Mouse (Mus musculus): ENCODE measurements around the gene Wdr83.
A peak's percentile ranks its signal among the peaks of the same experiment; 100 is the strongest.

Wdr83 gene

DNA sequence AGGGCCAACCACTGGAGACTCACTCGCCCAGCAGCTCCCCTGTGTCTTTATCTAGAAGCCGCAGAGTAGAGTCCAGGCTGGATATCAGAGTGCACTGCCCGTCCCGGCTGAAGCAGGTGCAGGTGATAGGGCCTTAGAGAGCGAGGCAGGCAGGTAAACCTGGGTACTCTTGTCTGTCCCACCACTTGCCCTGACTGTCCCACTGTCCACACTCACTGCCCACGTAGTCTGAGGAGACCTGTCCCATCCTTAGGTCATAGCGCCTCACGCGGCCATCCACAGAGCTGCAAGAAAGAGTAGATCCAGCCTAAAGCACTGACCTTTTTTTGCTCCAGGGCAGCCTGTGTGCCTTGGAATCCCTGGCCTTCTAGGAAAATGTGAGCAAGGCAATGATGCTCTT is 5.1 kb downstream of the Wdr83 start:
- peak; percentile 66 for DNase-seq

DNA sequence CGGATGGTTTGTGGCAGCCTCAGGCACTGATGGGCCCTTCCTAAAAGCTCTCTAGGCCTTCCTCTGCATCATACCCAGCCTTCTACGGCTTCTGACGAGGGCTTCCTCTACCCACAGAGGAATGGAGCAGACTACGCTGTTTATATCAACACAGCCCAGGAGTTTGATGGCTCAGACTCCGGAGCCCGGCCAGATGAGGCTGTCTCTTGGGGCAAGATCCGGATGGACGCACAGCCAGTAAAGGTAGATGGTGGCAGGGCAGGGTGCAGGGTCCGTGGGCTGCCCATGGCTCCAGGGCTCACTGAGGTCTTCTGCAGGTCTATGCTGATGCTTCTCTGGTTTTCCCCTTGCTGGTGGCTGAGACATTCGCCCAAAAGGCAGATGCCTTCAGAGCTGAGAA is 6.5 kb downstream of the Wdr83 start:
- no peak for DNase-seq

DNA sequence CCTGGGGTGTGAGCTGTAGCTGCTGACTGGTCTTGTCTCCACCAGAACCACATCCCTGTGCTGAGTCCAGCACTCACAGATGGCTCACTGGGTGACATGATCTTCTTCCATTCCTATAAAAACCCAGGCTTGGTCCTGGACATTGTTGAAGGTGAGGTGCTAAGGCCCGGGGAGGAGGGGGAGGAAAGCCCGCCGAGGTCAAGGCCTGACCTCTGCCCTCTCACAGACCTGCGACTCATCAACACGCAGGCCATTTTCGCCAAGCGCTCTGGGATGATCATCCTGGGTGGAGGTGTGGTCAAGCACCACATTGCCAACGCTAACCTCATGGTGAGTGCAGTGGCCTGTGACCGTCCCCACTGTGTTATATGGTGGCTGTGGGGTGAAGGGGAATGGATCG is 6.9 kb downstream of the Wdr83 start:
- DNase-seq, result no peak

DNA sequence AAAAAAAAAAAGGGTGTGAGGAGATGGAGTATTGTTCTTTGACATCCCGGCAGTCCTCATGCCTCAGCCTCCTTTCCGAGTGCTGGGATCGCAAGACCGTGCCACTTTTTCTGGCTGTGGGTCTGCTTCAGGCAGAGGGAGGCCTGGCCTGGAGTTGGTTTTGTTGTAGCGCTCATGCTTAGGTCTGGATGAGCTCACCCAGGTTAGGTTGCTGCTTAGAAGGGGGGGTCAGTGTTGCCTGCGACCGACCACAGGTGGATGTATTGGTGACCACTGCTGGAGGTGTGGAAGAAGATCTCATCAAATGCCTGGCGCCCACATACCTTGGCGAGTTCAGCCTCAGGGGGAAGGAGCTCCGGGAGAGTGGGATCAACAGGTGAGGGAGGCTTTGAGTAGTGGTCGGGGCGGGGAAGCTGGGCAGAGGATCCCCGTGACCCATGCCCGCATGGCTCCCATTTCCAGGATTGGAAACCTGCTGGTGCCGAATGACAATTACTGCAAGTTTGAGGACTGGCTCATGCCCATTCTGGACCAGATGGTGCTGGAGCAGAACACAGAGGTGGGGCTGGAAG is 8.0 kb downstream of the Wdr83 start:
- DNase-seq, result no peak

DNA sequence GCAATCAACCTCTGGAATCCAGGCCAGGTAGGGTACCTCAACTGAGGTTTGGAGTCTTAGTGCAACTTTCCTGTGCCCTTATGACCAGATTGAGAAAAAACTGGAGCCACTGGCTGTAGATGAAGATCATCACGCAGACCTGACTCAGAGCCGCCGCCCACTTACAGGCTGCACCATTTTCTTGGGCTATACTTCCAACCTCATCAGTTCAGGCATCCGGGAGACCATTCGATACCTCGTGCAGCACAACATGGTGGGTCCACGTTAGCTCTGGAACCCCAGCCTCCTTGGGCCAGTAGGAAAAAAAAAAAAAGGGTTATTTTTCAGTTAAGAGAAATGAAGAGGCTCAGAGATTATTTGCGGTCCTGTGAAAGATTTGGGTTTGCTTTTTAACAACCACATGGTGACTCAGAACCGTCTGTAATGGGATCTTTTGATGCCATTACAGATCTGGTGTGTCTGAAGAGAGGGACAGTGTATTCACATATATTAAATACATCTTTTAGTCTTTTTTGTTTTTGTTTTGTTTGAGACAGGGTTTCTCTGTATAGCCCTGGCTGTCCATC is 8.7 kb downstream of the Wdr83 start:
- no peak for DNase-seq

DNA sequence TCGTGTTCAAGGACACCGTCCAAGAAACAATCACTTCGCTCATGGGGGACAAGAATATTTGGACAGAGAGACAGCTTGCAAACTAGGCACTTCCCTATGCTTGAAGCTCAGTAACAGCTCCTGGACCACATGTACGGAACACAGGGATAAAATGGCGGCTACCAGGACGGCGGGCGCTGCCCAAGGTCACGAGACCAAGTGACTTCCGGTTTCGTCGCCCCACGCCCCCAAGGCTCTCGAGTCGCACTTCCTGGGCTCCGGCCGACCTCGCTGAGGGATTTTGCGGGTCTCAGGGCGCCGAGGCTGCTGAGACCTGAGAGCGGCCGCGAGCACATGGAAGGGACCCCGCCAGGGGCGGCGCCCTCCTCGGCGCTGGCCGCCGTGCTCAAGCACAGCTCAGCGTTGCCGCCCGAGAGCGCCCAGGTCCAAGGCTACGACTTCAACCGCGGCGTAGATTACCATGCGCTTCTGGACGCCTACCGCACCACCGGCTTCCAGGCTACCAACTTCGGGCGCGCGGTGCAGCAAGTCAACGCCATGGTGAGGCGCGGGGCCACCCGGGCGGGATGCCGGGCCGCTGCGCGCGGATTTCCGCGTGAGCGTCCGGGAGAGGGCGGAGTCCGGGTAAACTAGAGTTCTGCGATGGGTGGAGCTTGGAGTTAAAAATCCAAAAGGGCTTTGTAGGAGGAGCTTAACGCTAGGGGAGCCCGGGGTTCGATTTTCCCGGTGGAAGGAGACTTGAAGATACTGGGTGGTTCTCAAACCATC is 9.4 kb downstream of the Wdr83 start, which contains the start of gene Dhps:
Dhps (plus strand) TSS at position 244 of the 768 bp plus-strand sequence.
- peak; percentile 92 for DNase-seq

DNA sequence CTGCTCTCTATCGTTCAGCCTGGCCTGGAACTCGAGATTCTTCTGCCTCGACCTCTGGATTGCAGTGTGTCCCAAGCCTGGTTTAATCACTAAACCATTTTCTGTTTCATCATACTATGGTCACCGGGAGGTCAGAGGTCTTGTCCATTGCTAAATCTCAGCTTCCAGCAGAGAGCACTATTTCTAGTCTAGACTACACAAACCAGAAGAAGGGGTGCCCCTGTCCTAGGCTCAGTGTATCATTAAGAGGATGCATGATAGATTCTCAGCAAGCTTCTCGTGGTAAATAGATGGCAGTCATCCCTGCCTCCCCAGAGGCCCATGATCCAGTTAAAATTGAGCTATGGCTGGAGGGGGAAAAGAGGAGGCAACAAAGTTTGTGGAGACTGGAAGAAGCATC is 10.1 kb downstream of the Wdr83 start:
- DNase-seq, result no peak

DNA sequence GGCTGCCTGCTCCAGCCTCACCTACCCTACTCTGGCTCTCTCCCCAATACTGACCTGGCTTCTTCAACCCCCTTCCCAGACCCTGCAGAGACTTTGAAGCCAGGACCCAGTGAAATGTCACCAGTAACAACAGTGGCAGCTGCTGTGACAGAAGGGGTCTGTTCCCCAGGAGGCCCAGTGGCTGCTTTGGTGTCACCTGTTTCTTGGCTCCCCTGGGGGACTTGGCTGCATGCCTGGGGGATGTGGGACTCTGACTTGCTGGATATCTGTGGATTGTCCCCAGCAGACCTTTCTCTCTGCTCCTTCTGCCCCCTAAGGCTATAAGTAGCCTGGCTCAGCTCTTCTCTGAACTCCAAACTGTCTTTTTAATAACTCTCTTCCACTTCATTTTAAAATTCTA is 13.1 kb downstream of the Wdr83 start, which contains the start of gene Gm5741:
Gm5741 (minus strand) TSS at position 1 of the 400 bp plus-strand sequence.
- DNase-seq, result no peak

DNA sequence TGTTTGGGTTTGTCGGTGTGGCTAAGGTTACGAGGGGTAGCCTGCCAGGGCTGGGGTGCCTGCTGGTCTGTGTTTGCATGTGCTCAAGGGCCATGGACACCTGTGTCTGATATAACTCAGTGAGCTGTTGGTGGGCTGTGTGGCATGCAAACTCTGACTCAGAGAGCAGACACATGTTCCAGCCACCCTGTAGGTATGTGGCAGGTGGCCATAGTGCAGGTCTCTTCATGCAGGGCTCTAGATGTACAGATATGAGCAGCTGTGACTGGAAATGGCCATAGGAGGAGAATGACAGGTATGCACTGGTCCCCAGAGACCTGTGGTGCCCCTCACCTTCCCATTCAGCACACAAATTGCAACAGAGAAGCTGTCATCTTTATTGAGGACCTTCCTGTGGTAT is 14.0 kb downstream of the Wdr83 start:
- no peak for DNase-seq

DNA sequence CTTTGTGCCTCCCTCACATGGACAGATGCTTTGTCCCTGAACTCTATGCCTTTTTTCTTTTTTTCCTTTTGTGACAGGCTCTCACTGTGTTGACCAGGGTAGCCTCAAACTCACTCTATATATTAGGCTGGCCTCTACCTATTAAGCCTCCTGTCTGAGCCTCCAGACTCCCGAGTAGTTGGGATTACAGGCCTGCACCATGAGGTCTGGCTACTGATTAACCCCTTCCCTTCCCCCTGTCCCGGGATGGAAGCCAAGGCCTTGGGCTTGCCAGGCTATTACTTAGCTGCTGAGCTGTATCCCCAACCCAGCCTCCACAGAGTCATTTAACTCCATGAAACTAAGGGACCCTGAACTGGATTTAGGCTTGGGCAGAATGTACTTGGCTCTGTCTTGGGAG is 15.9 kb downstream of the Wdr83 start:
- no peak for DNase-seq

DNA sequence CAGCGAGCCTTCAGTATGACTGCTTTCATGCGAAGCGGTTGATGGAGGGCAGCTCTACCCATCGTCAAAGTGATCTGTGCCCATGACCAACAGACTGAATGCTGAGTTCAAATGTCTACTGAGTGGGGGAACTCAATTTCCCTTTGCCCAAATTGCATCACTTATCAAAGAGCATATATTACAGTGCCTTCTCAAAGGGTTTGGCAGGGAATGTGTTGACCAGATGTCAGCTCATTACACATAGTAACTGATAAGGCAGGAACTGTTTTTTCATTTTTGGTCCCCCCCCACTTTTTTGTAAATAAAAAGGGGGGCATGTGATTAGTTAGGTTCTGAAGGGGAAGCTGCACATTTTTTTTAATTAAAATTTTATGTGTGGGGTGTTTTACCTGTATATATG is 18.5 kb downstream of the Wdr83 start:
- DNase-seq, result no peak

DNA sequence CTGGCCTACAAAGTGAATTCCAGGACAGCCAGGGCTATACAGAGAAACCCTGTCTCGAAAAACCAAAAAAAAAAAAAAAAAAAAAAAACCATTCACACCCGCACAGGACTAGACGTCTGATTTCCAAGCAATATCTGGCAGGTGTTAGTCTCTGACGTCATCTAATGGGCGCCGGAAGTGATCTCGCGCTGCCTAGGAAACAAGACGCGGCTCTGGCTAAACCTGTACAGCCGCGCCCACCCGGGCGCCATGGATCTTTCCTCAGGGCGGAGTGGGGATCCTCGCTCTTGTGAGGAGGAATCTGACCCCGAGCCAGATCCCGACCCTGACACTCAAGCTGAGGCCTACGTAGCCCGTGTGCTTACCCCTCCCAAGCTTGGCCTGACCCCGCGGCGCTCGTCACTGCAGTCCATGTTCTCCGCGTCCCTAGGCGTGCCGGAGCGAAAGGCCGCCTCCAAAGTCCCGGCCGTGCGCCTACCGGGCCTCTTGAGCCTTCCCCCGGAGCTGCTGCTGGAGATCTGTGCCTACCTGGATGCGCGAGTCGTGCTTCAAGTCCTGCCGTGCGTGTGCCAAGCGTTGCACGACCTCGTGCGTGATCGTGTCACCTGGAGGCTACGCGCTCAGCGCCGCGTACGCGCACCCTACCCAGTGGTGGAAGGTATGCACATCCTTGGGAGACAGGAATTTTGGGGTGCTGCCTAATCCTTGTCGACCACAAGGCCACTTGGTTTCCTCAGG is 21.1 kb downstream of the Wdr83 start, which contains the start of gene Fbxw9:
Fbxw9 (plus strand) TSS at position 177 of the 738 bp plus-strand sequence.
- peak; percentile 91 for DNase-seq

DNA sequence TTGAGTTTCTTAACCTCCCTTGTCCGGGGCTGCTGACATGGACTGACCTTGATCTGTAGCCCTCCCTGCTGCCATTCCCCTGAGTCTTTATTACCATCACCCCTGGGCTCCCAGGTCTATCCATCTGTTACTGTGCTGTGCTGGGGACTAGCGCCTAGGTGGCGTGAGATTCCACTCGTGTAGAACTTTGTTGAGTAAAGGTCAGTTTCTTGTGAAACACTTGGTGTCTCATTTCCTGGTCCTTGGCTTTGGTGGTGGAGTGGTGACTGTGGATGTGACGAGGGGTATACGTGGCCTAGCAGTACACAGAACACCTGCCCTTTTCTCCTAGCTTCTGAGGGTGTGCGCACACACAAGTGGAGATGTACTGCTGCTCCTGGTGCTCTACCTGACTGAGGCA is 23.7 kb downstream of the Wdr83 start:
- no peak for DNase-seq

DNA sequence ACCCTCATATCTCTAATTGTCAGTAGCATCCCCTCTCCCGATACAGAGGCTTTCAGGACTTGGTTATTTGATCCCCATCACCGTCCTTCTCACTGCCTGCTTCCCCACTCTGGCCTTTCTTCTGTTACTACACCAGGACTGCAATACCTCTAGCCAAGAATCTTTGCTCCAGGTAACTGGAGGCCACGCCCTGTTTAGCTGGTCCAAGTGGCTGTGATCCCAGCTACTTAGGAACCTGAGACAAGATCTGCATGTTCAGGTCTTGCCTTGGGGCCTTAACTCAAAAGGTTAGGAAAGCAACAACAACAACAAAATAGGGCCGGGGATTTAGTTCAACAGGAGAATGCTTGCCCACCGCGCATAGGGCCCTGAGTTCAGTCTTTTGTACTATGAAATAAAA is 37.5 kb downstream of the Wdr83 start:
- DNase-seq, result no peak

DNA sequence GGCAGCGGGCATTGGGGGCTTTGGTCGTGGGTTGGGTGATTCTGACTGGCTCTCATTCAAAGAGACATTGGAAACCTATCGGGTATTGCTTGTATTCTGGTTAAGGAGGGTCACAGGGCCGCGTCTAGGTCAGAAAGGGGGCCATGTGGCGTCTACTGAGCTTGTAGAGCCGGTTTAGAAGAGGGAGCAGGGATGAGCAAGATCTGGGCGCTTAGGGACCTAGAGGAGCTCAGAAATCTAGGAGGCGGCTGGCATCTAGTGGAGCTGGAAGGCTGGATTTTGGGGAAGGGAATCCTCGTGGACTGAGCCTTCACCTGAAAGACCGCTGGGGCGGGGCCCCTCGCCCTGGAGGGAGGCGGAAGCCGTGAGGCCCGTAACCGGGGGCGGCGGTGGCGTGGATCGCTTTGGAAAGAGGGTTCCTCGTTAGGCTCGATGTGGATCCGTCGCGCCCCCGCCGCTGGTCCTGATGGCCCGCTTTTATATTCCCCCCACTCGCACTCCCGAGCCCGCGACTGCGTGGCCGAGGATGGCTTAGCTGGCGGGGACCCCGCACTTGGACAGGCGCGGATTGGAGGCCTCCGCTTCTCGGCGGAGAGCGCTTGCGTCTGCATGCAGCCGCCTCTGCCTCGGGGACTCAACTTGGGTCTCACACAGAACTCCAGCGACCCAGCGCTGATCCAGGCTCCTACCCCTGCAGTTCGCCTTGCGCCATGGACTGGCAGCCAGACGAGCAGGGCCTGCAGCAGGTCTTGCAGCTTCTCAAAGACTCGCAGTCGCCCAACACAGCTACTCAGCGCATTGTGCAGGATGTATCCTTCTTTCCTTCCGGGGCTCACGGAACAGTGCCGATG is 43.2 kb downstream of the Wdr83 start:
- peak; percentile 58 for DNase-seq

DNA sequence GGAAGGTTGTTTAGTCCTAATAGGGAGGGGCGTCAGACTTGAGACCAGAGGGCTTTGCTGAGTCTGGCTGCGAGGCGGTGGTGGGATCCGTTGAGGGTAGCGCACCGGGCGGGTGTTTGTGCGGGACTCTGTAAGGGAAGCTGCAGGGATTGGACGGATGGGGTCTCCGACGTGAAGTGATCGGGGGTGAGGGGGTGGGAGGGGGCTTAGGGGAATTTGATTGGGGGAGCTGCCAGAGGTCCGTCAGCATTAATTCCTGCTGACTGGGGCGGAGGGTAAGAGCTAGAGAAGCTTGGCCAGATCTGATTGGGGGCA is 43.8 kb downstream of the Wdr83 start:
- DNase-seq, result no peak

DNA sequence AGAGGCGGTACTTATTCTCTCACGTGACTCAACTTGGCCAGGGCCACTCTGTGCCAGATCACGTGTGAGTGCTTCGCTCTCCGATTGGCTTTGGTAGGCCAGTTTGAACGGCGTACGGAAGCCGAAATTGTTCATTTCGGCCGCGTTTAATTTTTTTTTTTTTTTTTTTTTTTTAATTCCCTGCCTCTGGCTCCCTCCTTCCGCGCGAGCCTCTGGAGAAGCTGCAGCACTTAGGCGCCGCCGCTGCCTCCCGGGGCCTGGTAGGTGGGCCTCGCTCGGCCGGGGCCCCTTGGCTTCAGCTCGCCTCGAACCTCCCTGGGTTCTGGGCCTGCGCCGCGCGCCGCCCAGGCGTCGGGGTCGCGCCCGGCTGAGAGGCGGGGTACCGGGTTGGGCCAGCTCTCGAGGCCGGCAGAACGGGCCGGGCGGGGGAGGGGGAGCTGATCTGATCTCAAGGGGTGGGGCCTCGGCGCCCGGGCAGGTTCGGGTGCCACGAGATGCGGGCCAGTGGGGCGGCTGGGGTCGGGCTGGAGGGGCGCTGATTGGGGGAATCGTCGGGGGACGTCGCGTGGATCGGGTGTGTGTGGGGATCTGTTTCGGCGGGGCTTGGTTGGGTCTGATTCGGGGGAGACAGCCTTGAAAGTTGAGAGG is 44.3 kb downstream of the Wdr83 start, which contains the start of gene Tnpo2:
Tnpo2 (plus strand) TSS at position 198 of the 648 bp plus-strand sequence.
- DNase-seq, result peak; percentile 89

DNA sequence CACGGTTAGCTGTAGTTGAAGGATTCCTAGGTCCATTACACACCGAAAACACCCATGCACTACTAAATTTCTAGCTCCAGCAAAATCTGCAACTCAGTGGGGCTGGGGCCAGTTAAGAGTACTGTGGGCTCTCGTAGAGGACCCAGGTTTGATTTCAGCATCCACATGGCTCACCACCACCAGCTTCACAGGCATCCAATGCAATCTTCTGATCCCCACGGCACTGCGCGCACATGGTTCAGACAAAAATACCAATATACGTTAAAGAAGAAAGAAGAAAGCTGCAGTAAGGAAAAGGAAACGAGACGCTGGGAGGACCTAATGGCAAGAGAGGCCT is 44.8 kb downstream of the Wdr83 start:
- DNase-seq, result no peak

DNA sequence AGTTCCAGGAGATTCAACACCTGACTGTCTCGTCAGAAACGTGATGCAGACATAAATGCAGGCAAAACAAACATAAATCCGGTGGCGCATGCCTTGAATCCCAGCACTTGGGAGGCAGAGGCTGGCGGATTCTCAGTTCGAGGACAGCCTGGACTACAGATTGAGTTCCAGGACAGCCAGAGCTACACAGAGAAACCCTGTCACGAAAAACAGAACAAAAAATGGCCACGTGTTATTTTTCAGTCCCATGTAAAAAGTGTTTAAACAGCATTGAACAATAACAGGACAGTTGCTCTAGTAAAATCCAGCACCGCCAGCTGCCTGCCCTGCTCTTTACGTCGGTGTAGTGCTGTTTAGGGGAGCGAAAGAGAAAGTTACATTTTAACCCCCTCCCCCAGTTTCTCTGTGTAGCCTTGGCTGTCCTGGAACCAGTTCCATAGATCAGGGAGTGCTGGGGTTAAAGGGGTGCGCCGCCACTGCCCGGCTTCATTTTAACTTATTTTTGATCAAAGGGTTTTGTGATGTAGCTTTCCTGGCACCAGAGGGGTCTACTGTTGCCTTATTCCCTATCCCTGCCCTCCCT is 45.3 kb downstream of the Wdr83 start:
- DNase-seq, result peak; percentile 4

DNA sequence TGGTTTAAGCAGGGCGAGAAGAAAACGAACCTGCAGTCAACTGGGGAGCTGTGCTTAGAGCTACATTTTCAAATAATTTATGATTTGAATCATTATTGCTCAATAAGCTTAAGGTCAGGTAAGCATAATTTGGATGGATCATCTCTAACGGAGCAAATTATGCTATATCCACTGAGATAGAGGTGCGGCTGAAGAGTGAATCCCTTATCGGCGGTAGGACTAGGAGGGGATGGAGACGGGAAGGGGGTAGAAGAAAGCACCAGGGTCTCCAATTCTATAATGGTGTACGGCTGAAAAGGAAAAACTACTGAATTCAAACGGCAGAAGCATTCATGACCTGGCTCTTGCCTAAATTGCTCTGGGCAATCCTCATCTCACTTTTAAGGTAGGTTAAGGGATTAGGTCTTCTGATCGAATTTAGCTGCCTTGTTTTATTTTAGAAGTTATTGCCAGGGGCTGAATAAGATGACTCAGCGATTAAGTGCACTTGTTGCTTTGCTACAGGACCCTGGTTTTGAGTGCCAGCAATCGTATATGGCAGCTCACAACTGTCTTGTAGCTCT is 45.9 kb downstream of the Wdr83 start:
- no peak for DNase-seq

DNA sequence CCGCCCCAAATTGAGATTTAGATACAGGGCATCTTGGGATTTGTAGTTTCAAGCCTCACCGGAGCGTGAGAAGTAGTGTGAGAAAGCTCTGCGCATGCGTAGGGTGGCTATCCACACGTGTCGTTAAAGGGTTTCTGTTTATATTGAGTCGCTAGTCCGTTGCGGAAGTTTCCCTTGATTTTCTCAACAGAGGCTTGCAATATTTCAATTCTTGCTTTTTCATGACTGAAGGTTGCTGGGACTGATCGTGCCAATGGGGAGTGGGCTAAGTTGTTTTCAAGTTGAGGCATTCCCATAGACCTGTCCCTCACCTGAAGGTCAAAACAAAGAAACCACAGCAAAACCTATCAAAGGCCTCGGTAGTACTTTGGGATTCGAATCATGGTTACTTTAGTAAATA is 46.3 kb downstream of the Wdr83 start:
- DNase-seq, result peak; percentile 82

DNA sequence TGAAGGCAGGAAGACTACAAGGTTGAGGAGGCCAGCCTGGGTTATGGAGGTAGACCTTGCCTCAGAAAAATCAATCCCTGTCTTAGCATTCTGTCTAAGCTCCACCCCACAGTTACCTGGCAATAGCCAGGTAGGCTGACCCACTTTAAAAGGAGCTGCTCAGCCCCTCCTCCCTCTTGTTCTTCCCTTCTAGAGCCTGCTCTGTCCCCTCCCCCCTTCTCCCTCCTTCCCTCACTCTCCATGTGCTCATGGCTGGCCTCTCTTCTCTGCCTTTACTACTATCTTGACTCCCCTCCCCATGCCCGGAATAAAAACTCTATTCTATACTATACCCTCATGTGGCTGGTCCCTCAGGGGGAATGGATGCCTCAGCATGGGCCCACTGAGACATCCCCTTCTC is 47.2 kb downstream of the Wdr83 start:
- peak; percentile 14 for DNase-seq
